Mouse (Mus musculus) testis, adult 2 months (tissue): Measurements from ENCODE around the gene Irf2bp2. TPM values are rescaled to one million over a fixed set of nuclear protein-coding genes. Genes with fewer than 3 reads are reported as not detected.

Experiments
- H3K27ac ChIP-seq: fragments of 200-500 bp; 2 replicates; pipeline ENCODE4 v1.5.1; 2012; ENCODE audit warnings: low read depth, low read length; ENCODE audit not compliant: control insufficient read depth, insufficient read depth
- H3K27me3 ChIP-seq: fragments of 200-500 bp; 2 replicates; pipeline ENCODE4 v1.6.1; 2012; ENCODE audit warnings: mild to moderate bottlenecking, low read length, moderate library complexity; ENCODE audit not compliant: control insufficient read depth, insufficient read depth
- H3K36me3 ChIP-seq: fragments of 200-500 bp; 2 replicates; pipeline ENCODE4 v1.6.1; 2012; ENCODE audit warnings: mild to moderate bottlenecking, low read length; ENCODE audit not compliant: control insufficient read depth, insufficient read depth
- H3K4me1 ChIP-seq: fragments of 200-500 bp; 2 replicates; pipeline ENCODE4 v1.6.1; 2012; ENCODE audit warnings: low read length; ENCODE audit not compliant: control insufficient read depth, insufficient read depth
- H3K4me3 ChIP-seq: fragments of 200-500 bp; 2 replicates; pipeline ENCODE4 v1.5.1; 2012; ENCODE audit warnings: low read depth, mild to moderate bottlenecking, low read length, moderate library complexity, mixed read lengths; ENCODE audit not compliant: control insufficient read depth
- CTCF ChIP-seq: fragments of 200-500 bp; IDR thresholded peaks from 2 replicates; pipeline ENCODE4 v1.5.1; 2012; ENCODE audit warnings: low read depth, mild to moderate bottlenecking, inconsistent platforms, low read length, moderate library complexity; ENCODE audit not compliant: control insufficient read depth, insufficient read depth, insufficient replicate concordance
- POLR2A ChIP-seq: fragments of 200-500 bp; IDR thresholded peaks from 2 replicates; pipeline ENCODE4 v1.6.1; 2012; ENCODE audit warnings: low read depth, mild to moderate bottlenecking, inconsistent platforms, low read length, moderate library complexity; ENCODE audit not compliant: control insufficient read depth
- polyA plus RNA-seq: library from polyadenylated mRNA; depleted of rRNA; stranded (reverse); fragments of >200 nt; gene quantifications from 2 replicates; pipeline ENCODE4 v1.2.3, GENCODE M21; 2012; rRNA removed

Gene Irf2bp2
- polyA plus RNA-seq, result 3.3 and 3.8 TPM in 2 replicates

GRCm38 (mm10) chr8:126593889-126594480, at the start of gene Irf2bp2:
Gene Irf2bp2, minus strand, starts transcription at chr8:126593986.
- Histone ChIP-seq H3K36me3 (no peaks in the 10 kb centered on the region), H3K4me1 (peaks cover 33% of the 10 kb centered on the region), H3K27ac (peak within 1 kb of the TSS; percentile 95), H3K27me3 (no peaks in the 10 kb centered on the region), H3K4me3 (peak within 1 kb of the TSS; percentile 85)
- no peak for TF ChIP-seq CTCF
- peak; percentile 85 for TF ChIP-seq POLR2A

GRCm38 (mm10) chr8:126642665-126643064, 48.9 kb upstream of the Irf2bp2 start:
- H3K4me1 ChIP-seq, result no peaks in the 10 kb centered on the region
- no peak overlapping the region for H3K27ac ChIP-seq
- TF ChIP-seq CTCF, result no peak
- TF ChIP-seq POLR2A, result no peak
- H3K36me3 ChIP-seq, result no peaks in the 10 kb centered on the region
- H3K4me3 ChIP-seq, result no peak overlapping the region
- no peaks in the 10 kb centered on the region for H3K27me3 ChIP-seq

- Histone ChIP-seq H3K36me3 (no peaks in the 10 kb centered on the region), H3K27me3 (no peaks in the 10 kb centered on the region), H3K27ac (no peak overlapping the region), H3K4me3 (no peak overlapping the region), H3K4me1 (no peaks in the 10 kb centered on the region)
- TF ChIP-seq POLR2A (no peak), CTCF (no peak)
Observed at GRCm38 (mm10) chr8:126641568-126642295, 47.9 kb upstream of the Irf2bp2 start.

GRCm38 (mm10) chr8:126639161-126639560, 45.4 kb upstream of the Irf2bp2 start:
- no peaks in the 10 kb centered on the region for H3K36me3 ChIP-seq
- no peak overlapping the region for H3K27ac ChIP-seq
- no peaks in the 10 kb centered on the region for H3K27me3 ChIP-seq
- TF ChIP-seq POLR2A (no peak), CTCF (no peak)
- no peaks in the 10 kb centered on the region for H3K4me1 ChIP-seq
- no peak overlapping the region for H3K4me3 ChIP-seq

GRCm38 (mm10) chr8:126638027-126638426, 44.2 kb upstream of the Irf2bp2 start:
- no peak for TF ChIP-seq POLR2A
- TF ChIP-seq CTCF, result no peak
- Histone ChIP-seq H3K4me1 (no peaks in the 10 kb centered on the region), H3K4me3 (no peak overlapping the region), H3K27me3 (no peaks in the 10 kb centered on the region), H3K36me3 (no peaks in the 10 kb centered on the region), H3K27ac (no peak overlapping the region)

- Histone ChIP-seq H3K36me3 (no peaks in the 10 kb centered on the region), H3K4me1 (no peaks in the 10 kb centered on the region), H3K4me3 (no peak overlapping the region), H3K27me3 (no peaks in the 10 kb centered on the region), H3K27ac (no peak overlapping the region)
- TF ChIP-seq POLR2A, result no peak
Observed at GRCm38 (mm10) chr8:126634541-126635048, 40.8 kb upstream of the Irf2bp2 start.

- H3K4me1 ChIP-seq, result no peaks in the 10 kb centered on the region
- no peak overlapping the region for H3K27ac ChIP-seq
- TF ChIP-seq CTCF (no peak), POLR2A (no peak)
- H3K4me3 ChIP-seq, result no peak overlapping the region
- no peaks in the 10 kb centered on the region for H3K36me3 ChIP-seq
- H3K27me3 ChIP-seq, result no peaks in the 10 kb centered on the region
Observed at GRCm38 (mm10) chr8:126628616-126629015, 34.8 kb upstream of the Irf2bp2 start.

- no peaks in the 10 kb centered on the region for H3K36me3 ChIP-seq
- TF ChIP-seq POLR2A, result no peak
- TF ChIP-seq CTCF, result no peak
Observed at GRCm38 (mm10) chr8:126626415-126626814, 32.6 kb upstream of the Irf2bp2 start.

More at GRCm38 (mm10) chr8:126626415-126626814, 32.6 kb upstream of the Irf2bp2 start:
- Histone ChIP-seq H3K27ac (no peak overlapping the region), H3K27me3 (no peaks in the 10 kb centered on the region), H3K4me1 (no peaks in the 10 kb centered on the region), H3K4me3 (no peak overlapping the region)
